Mouse (Mus musculus): ENCODE results near the gene Pxmp4. TPM values are rescaled to one million over a fixed set of nuclear protein-coding genes. Genes with fewer than 3 reads are reported as not detected.

Gene Pxmp4
- total and polyA plus RNA-seq, 2 experiments from 2014 or later, result 40.0 to 97.5 TPM

- Histone ChIP-seq H3K36me3 (replicated peaks; ENCODE audit: control insufficient read depth, insufficient read depth, low read length) (peaks cover 28% of the 10 kb centered on the region), H3K9ac (replicated peaks; ENCODE audit: low read depth, low read length) (no peak overlapping the region), H3K9me3 (replicated peaks; ENCODE audit: control insufficient read depth, low read length) (no peaks in the 10 kb centered on the region), H3K4me3 (ENCODE audit: low read depth, low read length) (no peak overlapping the region), H3K4me1 (ENCODE audit: control insufficient read depth, insufficient read depth) (no peaks in the 10 kb centered on the region), H3K4me2 (ENCODE audit: low read depth, low read length) (no peak overlapping the region), H3K27me3 (ENCODE audit: control insufficient read depth, insufficient read depth, low read length) (no peaks in the 10 kb centered on the region), H3K27ac (ENCODE audit: low read depth) (no peak overlapping the region)
- no peak for ATAC-seq (ENCODE audit: insufficient read depth, low read depth)
- WGBS, result 55% methylated on average over 6 of the region's 6 CpGs
- no peak for DNase-seq (ENCODE audit: low spot score)
- TF ChIP-seq CTCF (IDR thresholded peaks at IDR 0.05; ENCODE audit: low read depth) (no peak), EP300 (IDR thresholded peaks at IDR 0.05; ENCODE audit: low read depth) (no peak)
These were observed 39.3 kb upstream of the Pxmp4 start for GRCm38 (mm10) chr2:154642712-154643385.

- peaks cover 31% of the 10 kb centered on the region for H3K36me3 ChIP-seq (replicated peaks; ENCODE audit: control insufficient read depth, insufficient read depth, low read length)
- no peak overlapping the region for H3K27ac ChIP-seq (ENCODE audit: low read depth)
- H3K9ac ChIP-seq (replicated peaks; ENCODE audit: low read depth, low read length), result no peak overlapping the region
- H3K27me3 ChIP-seq (ENCODE audit: control insufficient read depth, insufficient read depth, low read length), result no peaks in the 10 kb centered on the region
- TF ChIP-seq CTCF (IDR thresholded peaks at IDR 0.05; ENCODE audit: low read depth) (no peak), EP300 (IDR thresholded peaks at IDR 0.05; ENCODE audit: low read depth) (no peak)
- DNase-seq (ENCODE audit: low spot score) (no peak), ATAC-seq (ENCODE audit: insufficient read depth, low read depth) (no peak)
- H3K4me1 ChIP-seq (ENCODE audit: control insufficient read depth, insufficient read depth), result no peaks in the 10 kb centered on the region
- H3K4me3 ChIP-seq (ENCODE audit: low read depth, low read length), result no peak overlapping the region
- WGBS, result 95% methylated on average over 9 of the region's 9 CpGs
- H3K9me3 ChIP-seq (replicated peaks; ENCODE audit: control insufficient read depth, low read length), result no peaks in the 10 kb centered on the region
- no peak overlapping the region for H3K4me2 ChIP-seq (ENCODE audit: low read depth, low read length)
These were observed 38.5 kb upstream of the Pxmp4 start for GRCm38 (mm10) chr2:154642005-154642459.

- H3K9ac ChIP-seq (replicated peaks; ENCODE audit: low read depth, low read length), result no peak overlapping the region
- ATAC-seq (ENCODE audit: insufficient read depth, low read depth) (no peak), DNase-seq (ENCODE audit: low spot score) (no peak)
- H3K27me3 ChIP-seq (ENCODE audit: control insufficient read depth, insufficient read depth, low read length), result no peaks in the 10 kb centered on the region
- no peak for TF ChIP-seq CTCF (IDR thresholded peaks at IDR 0.05; ENCODE audit: low read depth)
- TF ChIP-seq EP300 (IDR thresholded peaks at IDR 0.05; ENCODE audit: low read depth), result no peak
- WGBS, result 87% methylated on average over 8 of the region's 8 CpGs
- H3K9me3 ChIP-seq (replicated peaks; ENCODE audit: control insufficient read depth, low read length), result no peaks in the 10 kb centered on the region
- H3K4me2 ChIP-seq (ENCODE audit: low read depth, low read length), result no peak overlapping the region
- no peak overlapping the region for H3K4me3 ChIP-seq (ENCODE audit: low read depth, low read length)
- H3K36me3 ChIP-seq (replicated peaks; ENCODE audit: control insufficient read depth, insufficient read depth, low read length), result peaks cover 36% of the 10 kb centered on the region
- no peaks in the 10 kb centered on the region for H3K4me1 ChIP-seq (ENCODE audit: control insufficient read depth, insufficient read depth)
- H3K27ac ChIP-seq (ENCODE audit: low read depth), result no peak overlapping the region
These were observed 37.7 kb upstream of the Pxmp4 start for GRCm38 (mm10) chr2:154641176-154641575.

- Histone ChIP-seq H3K4me3 (ENCODE audit: low read depth, low read length) (no peak overlapping the region), H3K9ac (replicated peaks; ENCODE audit: low read depth, low read length) (no peak overlapping the region), H3K27me3 (ENCODE audit: control insufficient read depth, insufficient read depth, low read length) (no peaks in the 10 kb centered on the region), H3K4me1 (ENCODE audit: control insufficient read depth, insufficient read depth) (no peaks in the 10 kb centered on the region), H3K36me3 (replicated peaks; ENCODE audit: control insufficient read depth, insufficient read depth, low read length) (peaks cover 43% of the 10 kb centered on the region), H3K9me3 (replicated peaks; ENCODE audit: control insufficient read depth, low read length) (no peaks in the 10 kb centered on the region), H3K4me2 (ENCODE audit: low read depth, low read length) (no peak overlapping the region), H3K27ac (ENCODE audit: low read depth) (no peak overlapping the region)
- 88% methylated on average over 4 of the region's 4 CpGs for WGBS
- TF ChIP-seq EP300 (IDR thresholded peaks at IDR 0.05; ENCODE audit: low read depth), result no peak
- no peak for TF ChIP-seq CTCF (IDR thresholded peaks at IDR 0.05; ENCODE audit: low read depth)
- no peak for DNase-seq (ENCODE audit: low spot score)
- no peak for ATAC-seq (ENCODE audit: insufficient read depth, low read depth)
These were observed 35.6 kb upstream of the Pxmp4 start for GRCm38 (mm10) chr2:154639115-154639514.

- Histone ChIP-seq H3K9ac (replicated peaks; ENCODE audit: low read depth, low read length) (no peak overlapping the region), H3K27ac (ENCODE audit: low read depth) (no peak overlapping the region), H3K9me3 (replicated peaks; ENCODE audit: control insufficient read depth, low read length) (no peaks in the 10 kb centered on the region), H3K4me2 (ENCODE audit: low read depth, low read length) (no peak overlapping the region), H3K27me3 (ENCODE audit: control insufficient read depth, insufficient read depth, low read length) (no peaks in the 10 kb centered on the region), H3K4me3 (ENCODE audit: low read depth, low read length) (no peak overlapping the region), H3K36me3 (replicated peaks; ENCODE audit: control insufficient read depth, insufficient read depth, low read length) (peaks cover 40% of the 10 kb centered on the region), H3K4me1 (ENCODE audit: control insufficient read depth, insufficient read depth) (no peaks in the 10 kb centered on the region)
- ATAC-seq (ENCODE audit: insufficient read depth, low read depth) (no peak), DNase-seq (ENCODE audit: low spot score) (no peak)
- TF ChIP-seq EP300 (IDR thresholded peaks at IDR 0.05; ENCODE audit: low read depth) (no peak), CTCF (IDR thresholded peaks at IDR 0.05; ENCODE audit: low read depth) (no peak)
- WGBS, result 89% methylated on average over 3 of the region's 3 CpGs
These were observed 35.0 kb upstream of the Pxmp4 start for GRCm38 (mm10) chr2:154638521-154638920.

- no peak for ATAC-seq (ENCODE audit: insufficient read depth, low read depth)
- no peaks in the 10 kb centered on the region for H3K4me1 ChIP-seq (ENCODE audit: control insufficient read depth, insufficient read depth)
- no peak for TF ChIP-seq CTCF (IDR thresholded peaks at IDR 0.05; ENCODE audit: low read depth)
- TF ChIP-seq EP300 (IDR thresholded peaks at IDR 0.05; ENCODE audit: low read depth), result no peak
- DNase-seq (ENCODE audit: low spot score), result no peak
- H3K9ac ChIP-seq (replicated peaks; ENCODE audit: low read depth, low read length), result no peak overlapping the region
- H3K9me3 ChIP-seq (replicated peaks; ENCODE audit: control insufficient read depth, low read length), result no peaks in the 10 kb centered on the region
- H3K27me3 ChIP-seq (ENCODE audit: control insufficient read depth, insufficient read depth, low read length), result no peaks in the 10 kb centered on the region
- peaks cover 47% of the 10 kb centered on the region for H3K36me3 ChIP-seq (replicated peaks; ENCODE audit: control insufficient read depth, insufficient read depth, low read length)
- H3K27ac ChIP-seq (ENCODE audit: low read depth), result no peak overlapping the region
- WGBS, result 76% methylated on average over 2 of the region's 2 CpGs
- no peak overlapping the region for H3K4me3 ChIP-seq (ENCODE audit: low read depth, low read length)
- H3K4me2 ChIP-seq (ENCODE audit: low read depth, low read length), result no peak overlapping the region
These were observed 32.3 kb upstream of the Pxmp4 start for GRCm38 (mm10) chr2:154635826-154636225.
